Mouse (Mus musculus): ENCODE results near the gene Cavin3. TPM values are rescaled to one million over a fixed set of nuclear protein-coding genes. Genes with fewer than 3 reads are reported as not detected.
"Not testable (repeated sequence)": the region's sequence is repeated elsewhere in the genome, so short reads cannot be mapped to it uniquely, and the experiment has no call there.

Gene Cavin3
- polyA plus RNA-seq, 2 experiments = 2.6 to 4.7 TPM

- ATAC-seq (ENCODE audit: insufficient read depth) (no peak), DNase-seq (ENCODE audit: low read depth in 3 of 3, low spot score in 3 of 3) (no peak)
- Histone ChIP-seq H3K9ac (replicated peaks) (no peak overlapping the region), H3K27ac (no peak overlapping the region), H3K4me3 (ENCODE audit: insufficient read depth in 1 of 2, low read depth in 2 of 2, low read length in 2 of 2) (no peak overlapping the region), H3K9me3 (ENCODE audit: control insufficient read depth, low read length) (no peaks in the 10 kb centered on the region), H3K4me1 (replicated peaks; ENCODE audit: control insufficient read depth in 2 of 2, insufficient read depth in 2 of 2, low read length in 1 of 2) (0 out of 4 replicates have a peak, but pooled peaks cover 0 to 2% of the 10 kb centered on the region in 2 experiments), H3K36me3 (replicated peaks; ENCODE audit: control insufficient read depth, insufficient read depth, low read depth) (no peaks in the 10 kb centered on the region), H3K27me3 (ENCODE audit: control insufficient read depth, insufficient read depth, low read length) (peaks cover 3% of the 10 kb centered on the region; the same call in 1 of the 2 replicates), H3K4me2 (ENCODE audit: low read depth) (no peak overlapping the region)
- WGBS (ENCODE audit: insufficient replicate concordance) = 51% methylated on average over 1 of the region's 1 CpGs
- TF ChIP-seq CTCF (IDR thresholded peaks at IDR 0.05; ENCODE audit: low read depth) = no peak
- TF ChIP-seq EP300 (IDR thresholded peaks at IDR 0.05; ENCODE audit: low read depth) = no peak
Measured at GRCm38 (mm10) chr7:105477433-105477700, 4.7 kb downstream of the Cavin3 start.

GRCm38 (mm10) chr7:105476683-105477432 lies 5.2 kb downstream of the Cavin3 start:
- no peak for ATAC-seq (ENCODE audit: insufficient read depth)
- H3K9ac ChIP-seq (replicated peaks) = no peak overlapping the region
- TF ChIP-seq CTCF (IDR thresholded peaks at IDR 0.05; ENCODE audit: low read depth) (no peak), EP300 (IDR thresholded peaks at IDR 0.05; ENCODE audit: low read depth) (no peak)
- 0 out of 4 replicates have a peak, but pooled peaks cover 0 to 2% of the 10 kb centered on the region in 2 experiments for H3K4me1 ChIP-seq (replicated peaks; ENCODE audit: control insufficient read depth in 2 of 2, insufficient read depth in 2 of 2, low read length in 1 of 2)
- H3K27me3 ChIP-seq (ENCODE audit: control insufficient read depth, insufficient read depth, low read length) = peaks cover 2% of the 10 kb centered on the region; the same call in 1 of the 2 replicates
- no peaks in the 10 kb centered on the region for H3K9me3 ChIP-seq (ENCODE audit: control insufficient read depth, low read length)
- no peak overlapping the region for H3K4me2 ChIP-seq (ENCODE audit: low read depth)
- no peak for DNase-seq (ENCODE audit: low read depth in 3 of 3, low spot score in 3 of 3)
- no peak overlapping the region for H3K27ac ChIP-seq
- no peaks in the 10 kb centered on the region for H3K36me3 ChIP-seq (replicated peaks; ENCODE audit: control insufficient read depth, insufficient read depth, low read depth)
- no peak overlapping the region for H3K4me3 ChIP-seq (ENCODE audit: insufficient read depth in 1 of 2, low read depth in 2 of 2, low read length in 2 of 2)
- 49% methylated on average over 10 of the region's 10 CpGs for WGBS (ENCODE audit: insufficient replicate concordance)

- Histone ChIP-seq H3K9me3 (ENCODE audit: control insufficient read depth, low read length) (no peaks in the 10 kb centered on the region), H3K4me1 (replicated peaks; ENCODE audit: control insufficient read depth in 2 of 2, insufficient read depth in 2 of 2, low read length in 1 of 2) (0 out of 4 replicates have a peak, but pooled peaks cover 0 to 2% of the 10 kb centered on the region in 2 experiments), H3K27me3 (ENCODE audit: control insufficient read depth, insufficient read depth, low read length) (no peaks in the 10 kb centered on the region), H3K36me3 (replicated peaks; ENCODE audit: control insufficient read depth, insufficient read depth, low read depth) (no peaks in the 10 kb centered on the region), H3K9ac (replicated peaks) (no peak overlapping the region), H3K27ac (no peak overlapping the region), H3K4me3 (ENCODE audit: insufficient read depth in 1 of 2, low read depth in 2 of 2, low read length in 2 of 2) (no peak overlapping the region), H3K4me2 (ENCODE audit: low read depth) (no peak overlapping the region)
- no peak for TF ChIP-seq EP300 (IDR thresholded peaks at IDR 0.05; ENCODE audit: low read depth)
- no peak for TF ChIP-seq CTCF (IDR thresholded peaks at IDR 0.05; ENCODE audit: low read depth)
- no peak for DNase-seq (ENCODE audit: low read depth in 3 of 3, low spot score in 3 of 3)
- WGBS (ENCODE audit: insufficient replicate concordance) = 45% methylated on average over 7 of the region's 7 CpGs
- ATAC-seq (ENCODE audit: insufficient read depth) = no peak
Measured at GRCm38 (mm10) chr7:105475396-105475949, 6.6 kb downstream of the Cavin3 start.

- no peak overlapping the region for H3K27ac ChIP-seq
- no peaks in the 10 kb centered on the region for H3K9me3 ChIP-seq (ENCODE audit: control insufficient read depth, low read length)
- no peaks in the 10 kb centered on the region for H3K36me3 ChIP-seq (replicated peaks; ENCODE audit: control insufficient read depth, insufficient read depth, low read depth)
- H3K9ac ChIP-seq (replicated peaks) = no peak overlapping the region
- 46% methylated on average over 4 of the region's 4 CpGs for WGBS (ENCODE audit: insufficient replicate concordance)
- DNase-seq (ENCODE audit: low read depth in 3 of 3, low spot score in 3 of 3) (no peak), ATAC-seq (ENCODE audit: insufficient read depth) (no peak)
- no peaks in the 10 kb centered on the region for H3K27me3 ChIP-seq (ENCODE audit: control insufficient read depth, insufficient read depth, low read length)
- H3K4me3 ChIP-seq (ENCODE audit: insufficient read depth in 1 of 2, low read depth in 2 of 2, low read length in 2 of 2) = no peak overlapping the region
- no peak for TF ChIP-seq CTCF (IDR thresholded peaks at IDR 0.05; ENCODE audit: low read depth)
- no peak for TF ChIP-seq EP300 (IDR thresholded peaks at IDR 0.05; ENCODE audit: low read depth)
- 0 out of 4 replicates have a peak, but pooled peaks cover 0 to 2% of the 10 kb centered on the region in 2 experiments for H3K4me1 ChIP-seq (replicated peaks; ENCODE audit: control insufficient read depth in 2 of 2, insufficient read depth in 2 of 2, low read length in 1 of 2)
- no peak overlapping the region for H3K4me2 ChIP-seq (ENCODE audit: low read depth)
Measured at GRCm38 (mm10) chr7:105474771-105475315, 7.3 kb downstream of the Cavin3 start.

- H3K4me1 ChIP-seq (replicated peaks; ENCODE audit: control insufficient read depth in 2 of 2, insufficient read depth in 2 of 2, low read length in 1 of 2) = 0 out of 4 replicates have a peak, but pooled peaks cover 0 to 2% of the 10 kb centered on the region in 2 experiments
- H3K27ac ChIP-seq = no peak overlapping the region
- 53% methylated on average over 1 of the region's 1 CpGs for WGBS (ENCODE audit: insufficient replicate concordance)
- ATAC-seq (ENCODE audit: insufficient read depth) (no peak), DNase-seq (ENCODE audit: low read depth in 3 of 3, low spot score in 3 of 3) (no peak)
- no peak overlapping the region for H3K9ac ChIP-seq (replicated peaks)
- TF ChIP-seq EP300 (IDR thresholded peaks at IDR 0.05; ENCODE audit: low read depth) = no peak
- TF ChIP-seq CTCF (IDR thresholded peaks at IDR 0.05; ENCODE audit: low read depth) = no peak
- H3K9me3 ChIP-seq (ENCODE audit: control insufficient read depth, low read length) = no peaks in the 10 kb centered on the region
- no peaks in the 10 kb centered on the region for H3K36me3 ChIP-seq (replicated peaks; ENCODE audit: control insufficient read depth, insufficient read depth, low read depth)
- H3K4me3 ChIP-seq (ENCODE audit: insufficient read depth in 1 of 2, low read depth in 2 of 2, low read length in 2 of 2) = no peak overlapping the region
- no peaks in the 10 kb centered on the region for H3K27me3 ChIP-seq (ENCODE audit: control insufficient read depth, insufficient read depth, low read length)
- no peak overlapping the region for H3K4me2 ChIP-seq (ENCODE audit: low read depth)
Measured at GRCm38 (mm10) chr7:105472607-105473006, 9.5 kb downstream of the Cavin3 start.

GRCm38 (mm10) chr7:105465505-105465904 lies 16.6 kb downstream of the Cavin3 start:
- 61% methylated on average over 5 of the region's 5 CpGs for WGBS (ENCODE audit: insufficient replicate concordance)
- ATAC-seq (ENCODE audit: insufficient read depth); H3K9ac ChIP-seq (replicated peaks); H3K27ac ChIP-seq; H3K9me3 ChIP-seq (ENCODE audit: control insufficient read depth, low read length); DNase-seq (ENCODE audit: low read depth in 3 of 3, low spot score in 3 of 3); H3K4me3 ChIP-seq (ENCODE audit: insufficient read depth in 1 of 2, low read depth in 2 of 2, low read length in 2 of 2); H3K27me3 ChIP-seq (ENCODE audit: control insufficient read depth, insufficient read depth, low read length); H3K4me2 ChIP-seq (ENCODE audit: low read depth); H3K36me3 ChIP-seq (replicated peaks; ENCODE audit: control insufficient read depth, insufficient read depth, low read depth); H3K4me1 ChIP-seq (replicated peaks; ENCODE audit: control insufficient read depth in 2 of 2, insufficient read depth in 2 of 2, low read length in 1 of 2): not testable (repeated sequence)
